Mouse (Mus musculus): ENCODE results near the gene Vezf1.

DNA sequence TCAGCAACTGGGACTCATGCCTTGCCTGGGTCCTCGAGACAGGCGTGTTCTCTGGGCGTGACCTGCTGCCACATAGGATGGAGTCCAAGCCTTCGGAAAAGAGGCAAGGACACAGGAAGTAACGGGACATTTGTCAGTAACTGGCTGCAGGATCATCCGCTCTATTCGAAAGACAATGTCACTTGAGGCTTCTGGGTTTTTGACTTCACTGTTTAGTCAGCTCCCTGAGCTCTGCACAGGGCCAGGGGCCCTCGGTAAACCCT lies 38.1 kb downstream of the Vezf1 start:
- TF ChIP-seq NRF1 (IDR thresholded peaks at IDR 0.05; ENCODE audit: insufficient read depth, low read depth, low read length, poor library complexity, severe bottlenecking) (no peak), MEF2A (IDR thresholded peaks at IDR 0.05; ENCODE audit: extremely low read depth, insufficient replicate concordance, low read depth, low read length, poor library complexity, severe bottlenecking) (no peak), TCF12 (IDR thresholded peaks at IDR 0.05; ENCODE audit: low read depth, low read length) (no peak), MAZ (IDR thresholded peaks at IDR 0.05; ENCODE audit: low read depth, low read length) (no peak)
